Mouse (Mus musculus) left cerebral cortex, adult 2 months (tissue): ENCODE results near the gene Tbc1d9b. TPM values are rescaled to one million over a fixed set of nuclear protein-coding genes. Genes with fewer than 3 reads are reported as not detected.

ENCODE experiments used
- DNase-seq, 2 experiments: peaks; one replicate each; pipeline ENCODE4 v3.0.0; 2021 to 2022; ENCODE audit warnings: low spot score in 2 of 2, mixed read lengths in 1 of 2; ENCODE audit errors: extremely low spot score in 1 of 2
- H3K27ac ChIP-seq: fragments of 200-600 bp; 2 replicates; pipeline ENCODE4 v1.8.1; 2022
- H3K4me3 ChIP-seq: fragments of 200-600 bp; 2 replicates; pipeline ENCODE4 v1.8.1; 2022
- CTCF ChIP-seq: fragments of 200-600 bp; IDR thresholded peaks from 2 replicates; pipeline ENCODE4 v1.8.1; 2022; ENCODE audit warnings: antibody characterized with exemption, mild to moderate bottlenecking, moderate library complexity
- intact Hi-C: fragments of 180-260 bp; cut with DNase I; formaldehyde crosslinking; loops from one replicate; pipeline ENCODE4 v1.15.1; 2025
- total RNA-seq, 2 experiments: library from RNA; stranded (reverse); gene quantifications; 2 replicates each; pipeline ENCODE4 v1.2.3; 2021

Gene Tbc1d9b
- total RNA-seq, 2 experiments from 2014 or later = 118 to 124 TPM

- Histone ChIP-seq H3K27ac (no peak overlapping the region), H3K4me3 (no peak overlapping the region)
- intact Hi-C loops = no loop called here
- DNase-seq = no peak
- TF ChIP-seq CTCF = no peak
These were observed 51.5 kb downstream of the Tbc1d9b start for GRCm38 (mm10) chr11:50182702-50183101.

- no peak for DNase-seq
- Histone ChIP-seq H3K4me3 (no peak overlapping the region), H3K27ac (no peak overlapping the region)
- no peak for TF ChIP-seq CTCF
- intact Hi-C loops = no loop called here
These were observed 53.6 kb downstream of the Tbc1d9b start for GRCm38 (mm10) chr11:50184788-50185187.

- Histone ChIP-seq H3K4me3 (no peak overlapping the region), H3K27ac (no peak overlapping the region)
- DNase-seq = no peak
- intact Hi-C loops = no loop called here
- TF ChIP-seq CTCF = no peak
These were observed 57.5 kb downstream of the Tbc1d9b start for GRCm38 (mm10) chr11:50188682-50189081.

GRCm38 (mm10) chr11:50190362-50190761 is 59.2 kb downstream of the Tbc1d9b start:
- intact Hi-C loops = no loop called here
- no peak for TF ChIP-seq CTCF
- H3K27ac ChIP-seq = no peak overlapping the region
- no peak overlapping the region for H3K4me3 ChIP-seq
- no peak for DNase-seq

GRCm38 (mm10) chr11:50192278-50192677 is 61.1 kb downstream of the Tbc1d9b start:
- no peak overlapping the region for H3K27ac ChIP-seq
- intact Hi-C loops = no loop called here
- no peak overlapping the region for H3K4me3 ChIP-seq
- TF ChIP-seq CTCF = no peak
- no peak for DNase-seq

GRCm38 (mm10) chr11:50194070-50194469 is 62.9 kb downstream of the Tbc1d9b start:
- Histone ChIP-seq H3K4me3 (no peak overlapping the region), H3K27ac (no peak overlapping the region)
- DNase-seq = no peak
- intact Hi-C loops = no loop called here
- no peak for TF ChIP-seq CTCF

GRCm38 (mm10) chr11:50194793-50195192 is 63.6 kb downstream of the Tbc1d9b start:
- no peak for TF ChIP-seq CTCF
- no peak overlapping the region for H3K4me3 ChIP-seq
- no peak overlapping the region for H3K27ac ChIP-seq
- intact Hi-C loops = no loop called here
- no peak for DNase-seq

- no peak for DNase-seq
- no peak overlapping the region for H3K4me3 ChIP-seq
- intact Hi-C loops = no loop called here
- TF ChIP-seq CTCF = no peak
- H3K27ac ChIP-seq = no peak overlapping the region
These were observed 66.3 kb downstream of the Tbc1d9b start for GRCm38 (mm10) chr11:50197500-50197899.

GRCm38 (mm10) chr11:50198219-50198846 is 67.1 kb downstream of the Tbc1d9b start:
- intact Hi-C loops = no loop called here
- DNase-seq = no peak
- H3K4me3 ChIP-seq = no peak overlapping the region
- TF ChIP-seq CTCF = no peak
- H3K27ac ChIP-seq = no peak overlapping the region

- intact Hi-C loops = no loop called here
These were observed 67.7 kb downstream of the Tbc1d9b start for GRCm38 (mm10) chr11:50198916-50199315.

GRCm38 (mm10) chr11:50200613-50201012 is 69.4 kb downstream of the Tbc1d9b start:
- intact Hi-C loops = no loop called here
- no peak for DNase-seq
- TF ChIP-seq CTCF = no peak
- Histone ChIP-seq H3K4me3 (no peak overlapping the region), H3K27ac (no peak overlapping the region)

More at GRCm38 (mm10) chr11:50198916-50199315, 67.7 kb downstream of the Tbc1d9b start:
- no peak for DNase-seq
- Histone ChIP-seq H3K4me3 (no peak overlapping the region), H3K27ac (no peak overlapping the region)
- TF ChIP-seq CTCF = no peak

- intact Hi-C loops = no loop called here
- no peak for TF ChIP-seq CTCF
- DNase-seq = no peak
- no peak overlapping the region for H3K27ac ChIP-seq
- H3K4me3 ChIP-seq = no peak overlapping the region
These were observed 70.4 kb downstream of the Tbc1d9b start for GRCm38 (mm10) chr11:50201590-50201989.

- Histone ChIP-seq H3K4me3 (no peak overlapping the region), H3K27ac (no peak overlapping the region)
- intact Hi-C loops = no loop called here
- no peak for DNase-seq
- TF ChIP-seq CTCF = no peak
These were observed 72.2 kb downstream of the Tbc1d9b start for GRCm38 (mm10) chr11:50203302-50203827.
